Mouse (Mus musculus) megakaryocyte-erythroid progenitor cell, adult 5 weeks (primary cell): Measurements from ENCODE around the gene Osr1. TPM values are rescaled to one million over a fixed set of nuclear protein-coding genes. Genes with fewer than 3 reads are reported as not detected.

ENCODE experiments used
- polyA plus RNA-seq: library from polyadenylated mRNA; stranded (reverse); fragments of >175 nt; gene quantifications from 2 replicates; pipeline ENCODE4 v1.2.3, GENCODE M21; 2012

The Osr1 gene
- not detected in 2 replicates for polyA plus RNA-seq

DNA sequence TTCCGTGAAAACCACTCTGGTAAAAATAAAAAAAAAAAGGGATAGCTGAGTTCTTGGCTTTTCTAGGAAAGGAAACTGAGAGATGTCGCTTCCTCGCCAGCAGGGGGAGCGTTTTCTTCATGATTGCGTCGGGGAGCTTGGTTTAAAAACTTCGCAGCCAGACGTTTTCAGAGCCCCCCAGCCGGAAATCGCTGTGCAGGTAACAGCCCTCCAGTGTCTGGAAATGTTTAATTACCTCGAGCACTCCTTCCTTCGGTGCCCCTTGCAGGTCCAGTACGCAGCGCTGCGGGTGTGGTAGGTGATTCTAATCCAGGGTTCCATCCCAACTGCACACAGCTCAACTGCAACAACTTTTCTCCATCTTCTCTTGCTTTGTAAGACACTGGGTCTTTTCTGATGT lies at the start of gene Osr1:
Gene Osr1, plus strand, starts transcription at position 146 of the 400 bp plus-strand sequence.

